Mouse (Mus musculus) cerebellum, adult 2 months (tissue): ENCODE results near the gene Rapgef5.

Experiments used
- CTCF ChIP-seq: fragments of 200-500 bp; IDR thresholded peaks from 2 replicates; pipeline ENCODE4 v1.5.1; 2011; ENCODE audit warnings: low read depth, mild to moderate bottlenecking, control low read depth, low read length, moderate library complexity, borderline replicate concordance; ENCODE audit not compliant: insufficient read depth
- POLR2A ChIP-seq: fragments of 200-500 bp; IDR thresholded peaks from 2 replicates; pipeline ENCODE4 v1.6.1; 2011; ENCODE audit warnings: low read length, control low read depth, borderline replicate concordance; ENCODE audit not compliant: insufficient read depth

- TF ChIP-seq CTCF (no peak), POLR2A (no peak)
These were observed 186.6 kb downstream of the Rapgef5 start for GRCm38 (mm10) chr12:117702928-117703327.
